Mouse (Mus musculus) limb, embryonic 13.5 days (tissue): ENCODE data around the gene Slc44a5. TPM values are rescaled to one million over a fixed set of nuclear protein-coding genes. Genes with fewer than 3 reads are reported as not detected.
A peak's percentile ranks its signal among the peaks of the same experiment; 100 is the strongest.

ENCODE experiments used
- ATAC-seq: fragments of 200-750 bp; cut with Nextera tagmentation; 2 replicates; pipeline ENCODE4 v1.8.0; 2017; ENCODE audit warnings: low read depth, moderate number of reproducible peaks, moderate TSS enrichment; ENCODE audit not compliant: low FRiP score
- H3K27ac ChIP-seq: fragments of 300-500 bp; sonication (generic); 2 replicates; pipeline ENCODE4 v1.5.1; 2015; ENCODE audit warnings: inconsistent platforms, mild to moderate bottlenecking, moderate library complexity
- H3K27me3 ChIP-seq: fragments of 300-500 bp; sonication (generic); 2 replicates; pipeline ENCODE4 v1.6.1; 2015; ENCODE audit warnings: mild to moderate bottlenecking, inconsistent platforms
- H3K36me3 ChIP-seq: fragments of 300-500 bp; sonication (generic); 2 replicates; pipeline ENCODE4 v1.6.1; 2015; ENCODE audit warnings: inconsistent platforms, mild to moderate bottlenecking, moderate library complexity
- H3K4me1 ChIP-seq: fragments of 300-500 bp; sonication (generic); 2 replicates; pipeline ENCODE4 v1.6.1; 2015; ENCODE audit warnings: inconsistent platforms
- H3K4me2 ChIP-seq: fragments of 300-500 bp; sonication (generic); replicated peaks from 2 replicates; pipeline ENCODE4 v1.6.1; 2015; ENCODE audit warnings: inconsistent platforms, mild to moderate bottlenecking, moderate library complexity
- H3K4me3 ChIP-seq: fragments of 300-500 bp; sonication (generic); 2 replicates; pipeline ENCODE4 v1.5.1; 2015; ENCODE audit warnings: moderate library complexity, mild to moderate bottlenecking, inconsistent platforms
- H3K9ac ChIP-seq: fragments of 300-500 bp; sonication (generic); 2 replicates; pipeline ENCODE4 v1.6.1; 2015; ENCODE audit warnings: mild to moderate bottlenecking, inconsistent platforms
- H3K9me3 ChIP-seq: fragments of 300-500 bp; sonication (generic); 2 replicates; pipeline ENCODE4 v1.6.1; 2016; ENCODE audit warnings: inconsistent platforms
- WGBS: fragments of 180-500 bp; shearing (Covaris S2); methylation state at CpG from one replicate; pipeline ENCODE4 v1.1.7; 2015; 5-methylcytosine and 5-hydroxymethylcytosine counted together
- polyA plus RNA-seq: library from polyadenylated mRNA; unstranded; fragments of >200 nt; fragmentation: Nextera tagmentation; extraction: Ambion mirVana; gene quantifications from 2 replicates; pipeline ENCODE4 v1.2.1, GENCODE M21; 2015

Gene Slc44a5
- polyA plus RNA-seq, result 1.0 TPM in 2 replicates

DNA sequence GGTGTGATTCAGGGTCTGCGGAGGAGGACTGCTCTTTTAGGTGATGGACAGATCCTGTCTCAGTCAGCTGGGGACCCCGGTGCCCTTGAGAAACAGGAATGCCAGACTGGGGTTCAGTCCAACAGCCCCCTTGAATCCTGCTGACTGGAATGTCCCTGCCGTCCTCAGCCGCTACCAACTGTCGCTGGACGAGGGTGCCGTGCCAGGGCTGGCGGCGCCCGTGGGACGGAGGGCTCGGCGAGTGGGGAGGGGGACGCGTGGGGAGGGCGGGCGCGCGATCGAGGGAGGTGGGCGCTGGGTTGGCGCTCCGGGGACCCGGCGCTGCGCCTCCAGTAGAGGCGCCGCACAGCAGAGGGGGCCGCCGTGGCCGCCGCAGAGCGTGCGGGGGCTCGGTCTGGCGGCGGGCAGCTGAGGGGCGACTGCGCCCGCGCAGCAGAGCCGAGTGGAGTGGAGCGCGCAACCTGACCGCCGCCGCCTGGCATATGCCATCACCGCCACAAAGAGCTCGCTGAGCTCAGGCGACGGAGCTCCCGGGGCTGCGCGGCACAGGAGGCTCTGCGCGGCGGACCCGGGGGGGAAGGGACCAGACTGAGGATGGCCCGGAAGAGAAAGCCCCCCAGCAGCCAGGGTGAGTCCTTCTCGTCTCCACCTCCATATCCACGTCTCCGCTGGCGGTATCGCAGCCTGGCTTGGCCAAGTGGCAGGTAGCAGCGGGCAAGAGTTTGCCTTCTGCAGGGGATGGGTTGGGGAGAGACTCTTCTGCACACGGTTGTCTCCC is at the start of gene Slc44a5:
Gene Slc44a5, plus strand, starts transcription at position 266 of the 778 bp plus-strand sequence.
- Histone ChIP-seq H3K36me3 (no peaks in the 10 kb centered on the region), H3K27ac (no peak within 1 kb of the TSS), H3K4me1 (peaks cover 11% of the 10 kb centered on the region), H3K27me3 (peaks cover 57% of the 10 kb centered on the region), H3K9ac (peak within 1 kb of the TSS; percentile 67), H3K4me3 (peak within 1 kb of the TSS; percentile 55), H3K4me2 (peak within 1 kb of the TSS; percentile 94), H3K9me3 (no peaks in the 10 kb centered on the region)
- under 1% methylated on average over 53 of the region's 66 CpGs for WGBS
- peak; percentile 76 for ATAC-seq

DNA sequence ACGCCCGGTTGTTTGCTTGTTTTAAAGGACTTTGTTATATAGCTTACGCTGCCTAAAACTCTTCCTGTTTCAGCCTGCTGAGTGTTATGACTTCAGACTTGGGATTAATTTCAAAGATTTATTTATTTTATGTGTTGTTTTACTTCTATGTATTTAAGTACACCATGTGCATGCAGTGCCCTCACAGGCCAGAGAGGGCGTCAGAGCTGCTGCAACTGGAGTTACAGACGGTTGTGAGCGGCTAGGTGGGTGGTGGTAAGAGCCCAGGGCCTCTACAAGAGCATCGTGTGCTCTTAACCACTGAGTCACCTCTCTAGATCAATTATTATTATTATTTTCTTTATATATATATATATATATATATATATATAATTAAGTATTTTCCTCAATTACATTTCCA is 46.9 kb upstream of the Slc44a5 start:
- ATAC-seq, result no peak
- WGBS, result 89% methylated on average over 7 of the region's 7 CpGs
- peaks cover 72% of the 10 kb centered on the region for H3K36me3 ChIP-seq

DNA sequence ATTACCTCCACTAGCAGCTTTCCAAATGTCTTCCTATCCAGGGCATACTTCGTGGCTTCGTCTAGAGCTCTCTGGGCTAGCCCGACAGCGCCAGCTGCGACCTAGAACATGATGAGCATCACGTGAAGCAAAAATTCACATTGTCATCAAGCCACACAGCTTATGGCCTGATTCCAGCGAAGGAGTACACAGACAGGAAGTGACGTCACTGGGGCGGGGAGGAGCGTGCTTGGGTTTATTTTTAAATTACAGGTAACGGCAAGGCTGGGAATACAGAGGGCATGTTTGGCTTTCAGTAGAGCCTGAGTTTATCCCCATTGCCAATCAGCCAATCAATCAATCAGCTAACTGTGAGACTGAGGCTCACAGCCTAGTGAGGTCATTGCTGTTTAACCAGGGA is 43.7 kb upstream of the Slc44a5 start:
- Histone ChIP-seq H3K27me3 (no peaks in the 10 kb centered on the region), H3K9me3 (no peaks in the 10 kb centered on the region), H3K4me2 (no peak overlapping the region), H3K4me3 (no peak overlapping the region), H3K36me3 (peaks cover 81% of the 10 kb centered on the region), H3K9ac (no peak overlapping the region), H3K4me1 (no peaks in the 10 kb centered on the region), H3K27ac (no peak overlapping the region)
- 94% methylated on average over 11 of the region's 11 CpGs for WGBS
- ATAC-seq, result no peak

More for the DNA sequence above, 46.9 kb upstream of the Slc44a5 start:
- H3K9me3 ChIP-seq, result no peaks in the 10 kb centered on the region
- no peaks in the 10 kb centered on the region for H3K4me1 ChIP-seq
- H3K4me2 ChIP-seq, result no peak overlapping the region
- no peak overlapping the region for H3K4me3 ChIP-seq
- no peak overlapping the region for H3K9ac ChIP-seq
- no peak overlapping the region for H3K27ac ChIP-seq
- H3K27me3 ChIP-seq, result no peaks in the 10 kb centered on the region

DNA sequence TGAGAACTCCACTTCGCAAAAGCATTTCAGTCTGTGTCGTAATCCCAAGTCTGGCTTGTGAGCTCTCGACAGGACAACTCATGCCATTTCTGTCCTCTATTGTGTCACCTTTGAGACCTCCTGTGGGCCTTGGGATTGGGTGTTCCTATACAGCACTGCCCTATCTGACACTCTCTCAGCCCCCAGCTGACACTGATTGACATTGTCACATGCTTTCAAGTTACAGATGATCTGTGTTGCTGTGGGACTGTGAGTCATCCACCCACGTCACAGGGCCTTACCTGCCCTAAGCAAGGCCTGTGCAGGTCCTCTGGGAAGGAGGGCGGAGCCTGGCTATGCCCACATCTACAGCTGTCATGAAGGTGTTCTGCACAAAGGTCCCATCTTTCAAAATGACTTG is 40.8 kb upstream of the Slc44a5 start:
- H3K9me3 ChIP-seq, result no peaks in the 10 kb centered on the region
- 93% methylated on average over 5 of the region's 5 CpGs for WGBS
- ATAC-seq, result no peak
- H3K36me3 ChIP-seq, result peaks cover 88% of the 10 kb centered on the region
- no peak overlapping the region for H3K4me3 ChIP-seq
- no peak overlapping the region for H3K4me2 ChIP-seq
- no peaks in the 10 kb centered on the region for H3K4me1 ChIP-seq
- H3K27ac ChIP-seq, result no peak overlapping the region
- H3K9ac ChIP-seq, result no peak overlapping the region
- no peaks in the 10 kb centered on the region for H3K27me3 ChIP-seq

DNA sequence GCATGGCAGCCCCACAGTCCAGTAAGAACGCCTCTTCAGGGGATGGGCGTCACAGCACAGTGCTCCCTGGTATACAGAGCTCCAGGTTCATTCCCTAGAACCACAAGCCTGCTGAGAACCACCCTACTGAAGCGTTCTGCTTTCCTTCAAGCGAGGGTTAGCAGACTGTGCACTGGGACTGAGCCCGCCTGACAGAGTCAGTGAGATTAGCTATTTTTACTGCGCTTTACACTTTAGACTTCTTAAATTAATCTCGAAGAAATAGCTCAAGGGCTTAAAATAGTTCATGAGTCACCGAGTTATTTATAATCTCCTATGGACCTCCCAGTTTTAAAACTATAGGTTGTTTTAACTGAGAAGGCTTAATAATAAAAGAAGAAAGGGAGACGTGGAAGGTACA is 37.4 kb upstream of the Slc44a5 start:
- Histone ChIP-seq H3K27ac (no peak overlapping the region), H3K4me1 (no peaks in the 10 kb centered on the region), H3K9me3 (no peaks in the 10 kb centered on the region), H3K36me3 (peaks cover 77% of the 10 kb centered on the region), H3K4me2 (no peak overlapping the region), H3K9ac (no peak overlapping the region), H3K4me3 (no peak overlapping the region), H3K27me3 (no peaks in the 10 kb centered on the region)
- no peak for ATAC-seq
- 90% methylated on average over 9 of the region's 9 CpGs for WGBS

DNA sequence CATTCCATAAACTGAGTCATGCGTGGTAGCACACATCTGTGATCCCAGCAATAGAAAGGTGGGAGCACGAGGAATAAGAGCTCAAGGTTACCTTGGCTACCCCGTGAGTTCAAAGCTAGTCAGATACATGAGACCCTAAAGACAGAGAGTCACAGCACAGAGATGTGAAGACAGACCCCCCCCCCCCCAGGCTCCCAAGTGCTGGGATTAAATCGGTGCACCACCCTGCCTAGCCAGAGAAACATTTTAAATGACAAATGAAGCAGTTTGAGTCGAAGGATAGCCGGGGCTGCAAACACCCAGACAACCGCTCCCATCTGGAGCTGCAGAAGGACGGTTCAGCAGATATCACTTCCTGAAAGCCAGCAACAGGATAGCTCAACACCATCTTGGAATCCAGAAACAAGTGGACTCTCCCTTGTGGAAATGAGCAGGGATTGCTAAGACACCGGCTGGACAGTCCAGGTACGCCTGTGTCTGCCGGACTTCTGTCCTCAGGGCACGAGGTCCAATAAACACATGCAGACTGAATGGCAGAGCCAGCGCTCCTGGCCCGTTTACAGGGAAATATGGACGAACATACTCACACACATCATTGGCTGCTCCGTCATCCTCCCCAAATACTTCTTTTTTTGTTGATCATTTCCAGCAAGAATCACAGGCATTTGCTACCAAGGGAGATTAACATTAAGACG is 36.0 kb upstream of the Slc44a5 start:
- Histone ChIP-seq H3K4me2 (no peak overlapping the region), H3K9ac (no peak overlapping the region), H3K36me3 (peaks cover 71% of the 10 kb centered on the region), H3K4me1 (peaks cover under 1% of the 10 kb centered on the region; the same call in 1 of the 2 replicates), H3K27ac (no peak overlapping the region), H3K9me3 (no peaks in the 10 kb centered on the region), H3K4me3 (no peak overlapping the region), H3K27me3 (no peaks in the 10 kb centered on the region)
- 92% methylated on average over 17 of the region's 17 CpGs for WGBS
- no peak for ATAC-seq

DNA sequence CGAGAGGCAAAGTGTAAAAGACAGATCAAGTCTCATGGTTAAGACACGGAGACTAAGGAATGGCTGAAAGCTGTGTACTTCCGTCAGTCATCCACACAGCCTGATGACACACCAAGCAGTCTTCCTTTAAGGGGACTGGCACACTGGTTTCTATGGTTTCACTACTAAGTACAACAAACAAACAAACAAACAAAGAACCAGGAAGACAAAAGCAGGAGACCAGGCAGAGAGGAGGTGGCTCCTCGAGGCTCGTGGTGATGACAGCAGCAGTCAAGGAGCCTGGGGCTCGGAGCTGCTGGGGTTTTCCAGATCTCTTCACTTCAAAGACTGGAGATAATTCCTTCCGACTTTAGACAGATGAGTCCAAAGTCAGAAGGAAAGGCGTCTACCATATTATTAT is 33.2 kb upstream of the Slc44a5 start:
- H3K9me3 ChIP-seq, result no peaks in the 10 kb centered on the region
- H3K4me1 ChIP-seq, result peaks cover 14% of the 10 kb centered on the region
- H3K27me3 ChIP-seq, result no peaks in the 10 kb centered on the region
- H3K4me3 ChIP-seq, result no peak overlapping the region
- no peak overlapping the region for H3K9ac ChIP-seq
- no peak overlapping the region for H3K4me2 ChIP-seq
- no peak overlapping the region for H3K27ac ChIP-seq
- WGBS, result 83% methylated on average over 8 of the region's 8 CpGs
- peaks cover 45% of the 10 kb centered on the region for H3K36me3 ChIP-seq
- no peak for ATAC-seq

DNA sequence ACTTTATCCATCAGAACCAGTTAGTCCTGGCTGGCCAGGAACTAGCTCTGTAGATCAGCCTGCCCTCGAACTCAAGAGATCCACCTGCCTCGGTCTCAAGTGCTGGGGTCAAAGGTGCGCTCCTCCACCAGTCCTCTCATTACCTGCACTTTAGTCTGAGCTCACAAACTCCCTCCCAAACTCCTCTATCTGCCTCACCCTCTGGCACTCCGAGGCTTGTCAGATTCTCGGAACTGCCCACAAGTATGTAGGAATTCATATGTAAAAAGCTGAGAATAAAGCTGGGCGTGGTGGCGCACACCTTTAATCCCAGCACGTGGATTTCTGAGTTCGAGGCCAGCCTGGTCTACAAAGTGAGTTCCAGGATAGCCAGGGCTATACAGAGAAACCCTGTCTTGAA is 32.8 kb upstream of the Slc44a5 start:
- Histone ChIP-seq H3K4me3 (no peak overlapping the region), H3K27me3 (no peaks in the 10 kb centered on the region), H3K4me1 (peaks cover 16% of the 10 kb centered on the region), H3K36me3 (peaks cover 42% of the 10 kb centered on the region), H3K9ac (no peak overlapping the region), H3K4me2 (no peak overlapping the region), H3K27ac (no peak overlapping the region), H3K9me3 (no peaks in the 10 kb centered on the region)
- ATAC-seq, result no peak
- 95% methylated on average over 9 of the region's 9 CpGs for WGBS

DNA sequence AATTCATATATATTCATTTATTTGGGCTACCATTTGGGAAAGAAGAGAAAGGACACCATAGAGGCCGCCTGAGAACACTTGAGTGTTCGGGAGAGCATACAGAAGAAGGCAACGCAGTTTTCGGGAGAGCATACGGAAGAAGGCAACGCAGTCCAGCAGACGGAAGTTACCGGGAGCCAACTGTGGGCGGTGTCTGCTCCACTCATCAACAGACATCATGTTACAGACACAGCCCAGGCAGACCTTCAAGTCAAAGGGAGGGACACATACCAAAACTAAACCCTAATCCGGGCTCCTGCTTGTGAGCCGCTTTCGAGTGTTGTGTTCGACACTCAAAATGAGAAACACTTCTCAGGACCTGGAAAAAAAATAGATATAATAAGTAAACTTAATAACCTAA is 31.6 kb upstream of the Slc44a5 start:
- no peak overlapping the region for H3K9ac ChIP-seq
- ATAC-seq, result no peak
- no peaks in the 10 kb centered on the region for H3K9me3 ChIP-seq
- no peaks in the 10 kb centered on the region for H3K27me3 ChIP-seq
- peaks cover 16% of the 10 kb centered on the region for H3K4me1 ChIP-seq
- H3K4me3 ChIP-seq, result no peak overlapping the region
- WGBS, result 93% methylated on average over 13 of the region's 13 CpGs
- H3K4me2 ChIP-seq, result no peak overlapping the region
- peaks cover 32% of the 10 kb centered on the region for H3K36me3 ChIP-seq
- no peak overlapping the region for H3K27ac ChIP-seq

DNA sequence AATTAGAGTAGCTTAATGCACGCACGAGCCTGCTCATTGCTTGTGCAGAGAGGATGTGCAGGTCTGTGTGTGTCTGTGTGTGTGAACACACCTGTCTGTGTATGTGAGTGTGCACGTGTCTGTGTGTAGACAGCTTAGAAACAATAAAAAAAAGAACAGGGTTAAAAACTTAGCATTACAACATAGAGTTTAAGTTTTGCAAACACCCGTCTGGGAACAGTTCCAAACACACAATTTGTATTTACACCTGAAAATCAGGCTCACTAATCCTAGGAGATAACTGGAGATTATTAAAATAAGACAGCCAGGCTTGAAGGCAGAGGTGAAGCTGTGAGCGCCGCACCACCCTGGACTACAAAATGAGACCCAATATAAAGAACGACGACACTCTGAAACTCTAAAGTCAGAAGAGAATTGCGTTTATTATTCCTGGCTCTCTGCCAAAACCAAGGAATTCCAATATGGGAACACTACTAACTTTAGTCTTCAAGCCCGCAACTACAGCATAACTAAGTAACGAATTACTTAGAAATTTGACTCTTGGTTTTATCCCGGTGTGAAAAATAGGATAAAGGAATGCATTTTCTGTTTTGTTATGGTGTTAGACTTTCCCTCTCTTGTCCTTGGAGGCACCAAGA is 30.1 kb upstream of the Slc44a5 start:
- H3K9me3 ChIP-seq, result no peaks in the 10 kb centered on the region
- 17% methylated on average over 12 of the region's 12 CpGs for WGBS
- H3K27me3 ChIP-seq, result no peaks in the 10 kb centered on the region
- no peak for ATAC-seq
- H3K4me3 ChIP-seq, result peak overlapping the region; percentile 78
- H3K4me2 ChIP-seq, result peak overlapping the region; percentile 72
- peaks cover 18% of the 10 kb centered on the region for H3K36me3 ChIP-seq
- H3K27ac ChIP-seq, result 0 out of 2 replicates have a peak overlapping the region, but pooled peaks have one; percentile 79
- H3K4me1 ChIP-seq, result peaks cover 16% of the 10 kb centered on the region
- H3K9ac ChIP-seq, result peak overlapping the region; percentile 86; the same call in 1 of the 2 replicates

DNA sequence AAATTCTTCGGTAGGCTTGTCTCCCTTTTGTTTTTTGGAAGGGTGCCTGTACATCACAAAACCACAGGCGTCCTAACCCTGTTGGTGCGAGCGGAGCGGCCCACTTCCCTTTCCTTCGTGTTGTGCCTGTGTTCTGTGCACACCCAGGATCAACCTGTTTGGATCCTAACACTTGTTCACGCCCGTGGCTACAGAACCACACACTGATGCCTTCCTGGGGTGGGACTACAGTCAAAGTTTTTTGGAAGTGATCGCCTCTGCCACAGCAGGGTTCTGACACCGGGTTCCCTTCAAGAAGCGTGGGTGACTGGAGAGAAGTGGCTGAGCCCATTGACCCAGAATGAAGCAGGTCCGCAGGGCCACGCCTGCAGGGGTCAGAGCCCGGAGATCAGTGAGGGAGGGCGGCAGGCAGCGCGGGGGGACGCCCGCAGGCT is 29.3 kb upstream of the Slc44a5 start:
- H3K4me2 ChIP-seq, result peak overlapping the region; percentile 72
- ATAC-seq, result peak; percentile 41
- H3K27ac ChIP-seq, result peak overlapping the region; percentile 79; the same call in 1 of the 2 replicates
- H3K4me1 ChIP-seq, result peaks cover 16% of the 10 kb centered on the region
- peaks cover 10% of the 10 kb centered on the region for H3K36me3 ChIP-seq
- H3K9me3 ChIP-seq, result no peaks in the 10 kb centered on the region
- H3K4me3 ChIP-seq, result peak overlapping the region; percentile 78
- no peaks in the 10 kb centered on the region for H3K27me3 ChIP-seq
- WGBS, result under 1% methylated on average over 19 of the region's 19 CpGs
- peak overlapping the region; percentile 86 for H3K9ac ChIP-seq
